Mouse (Mus musculus) brain, embryonic 18.5 days (tissue): ENCODE measurements around the gene Selenoi.
"Not testable (repeated sequence)": the region's sequence is repeated elsewhere in the genome, so short reads cannot be mapped to it uniquely, and the experiment has no call there.

Experiments
- DNase-seq: peaks from one replicate; pipeline ENCODE4 v3.0.0-alpha.2; 2012; ENCODE audit warnings: low read depth, low spot score

The Selenoi gene

GRCm38 (mm10) chr5:30232271-30232971, at the start of gene Selenoi:
Selenoi (plus strand) TSS chr5:30232581.
- peak; percentile 97 for DNase-seq

GRCm38 (mm10) chr5:30187687-30188485, 44.5 kb upstream of the Selenoi start:
- no peak for DNase-seq

GRCm38 (mm10) chr5:30192452-30192851, 39.9 kb upstream of the Selenoi start:
- no peak for DNase-seq

GRCm38 (mm10) chr5:30195340-30195739, 37.0 kb upstream of the Selenoi start:
- DNase-seq = no peak

GRCm38 (mm10) chr5:30198257-30198656, 34.1 kb upstream of the Selenoi start:
- DNase-seq = no peak

- peak; percentile 32 for DNase-seq
These were observed 30.9 kb upstream of the Selenoi start for GRCm38 (mm10) chr5:30201521-30201920.

- DNase-seq = no peak
These were observed 30.2 kb upstream of the Selenoi start for GRCm38 (mm10) chr5:30202221-30202620.

GRCm38 (mm10) chr5:30203216-30203885, 29.0 kb upstream of the Selenoi start:
- DNase-seq = no peak

GRCm38 (mm10) chr5:30204441-30204840, 27.9 kb upstream of the Selenoi start:
- DNase-seq = no peak

GRCm38 (mm10) chr5:30205034-30205433, 27.3 kb upstream of the Selenoi start:
- no peak for DNase-seq

- no peak for DNase-seq
These were observed 26.9 kb upstream of the Selenoi start, which contains the start of gene Adgrf3 for GRCm38 (mm10) chr5:30205493-30205892. Adgrf3 (minus strand) TSS chr5:30205722.

GRCm38 (mm10) chr5:30207276-30207675, 25.1 kb upstream of the Selenoi start:
- DNase-seq = no peak

- not testable (repeated sequence) for DNase-seq
These were observed 21.6 kb upstream of the Selenoi start for GRCm38 (mm10) chr5:30210758-30211157.

GRCm38 (mm10) chr5:30214889-30215288, 17.5 kb upstream of the Selenoi start:
- DNase-seq = no peak

- no peak for DNase-seq
These were observed 16.4 kb upstream of the Selenoi start for GRCm38 (mm10) chr5:30215970-30216369.

GRCm38 (mm10) chr5:30219715-30220114, 12.7 kb upstream of the Selenoi start:
- no peak for DNase-seq

- no peak for DNase-seq
These were observed 11.7 kb upstream of the Selenoi start for GRCm38 (mm10) chr5:30220666-30221065.

GRCm38 (mm10) chr5:30222681-30223080, 9.7 kb upstream of the Selenoi start:
- DNase-seq = no peak

GRCm38 (mm10) chr5:30230901-30231300, 1.5 kb upstream of the Selenoi start:
- DNase-seq = no peak

GRCm38 (mm10) chr5:30231891-30232270, 500 bp upstream of the Selenoi start:
- no peak for DNase-seq

GRCm38 (mm10) chr5:30233042-30233441, 661 bp downstream of the Selenoi start:
- DNase-seq = no peak

- no peak for DNase-seq
These were observed 1.6 kb downstream of the Selenoi start for GRCm38 (mm10) chr5:30233979-30234378.
